Mouse (Mus musculus): ENCODE data around the gene Tctex1d2. TPM values are rescaled to one million over a fixed set of nuclear protein-coding genes. Genes with fewer than 3 reads are reported as not detected.

Gene Tctex1d2
- polyA plus RNA-seq, 1 experiment from 2014 or later = 30.2 TPM

- Histone ChIP-seq H3K27me3 (replicated peaks; ENCODE audit: control insufficient read depth, insufficient read depth, low read length) (no peaks in the 10 kb centered on the region), H3K9ac (ENCODE audit: low read depth, low read length) (no peak overlapping the region), H3K27ac (ENCODE audit: low read depth, low read length) (no peak overlapping the region), H3K4me3 (ENCODE audit: low read depth, low read length) (no peak overlapping the region), H3K9me3 (ENCODE audit: control insufficient read depth) (no peaks in the 10 kb centered on the region), H3K4me2 (replicated peaks; ENCODE audit: low read depth) (no peak overlapping the region), H3K36me3 (ENCODE audit: control insufficient read depth, insufficient read depth) (peaks cover 37% of the 10 kb centered on the region), H3K4me1 (replicated peaks; ENCODE audit: control insufficient read depth, insufficient read depth, low read length) (no peaks in the 10 kb centered on the region)
- no peak for ATAC-seq
- TF ChIP-seq CTCF (IDR thresholded peaks at IDR 0.05; ENCODE audit: low read depth) = 0 out of 2 replicates have a peak, but pooled peaks have one; percentile 5
- no CpG with 5 or more reads among the region's 1 CpGs for WGBS
These were observed 45.4 kb downstream of the Tctex1d2 start for GRCm38 (mm10) chr16:32464908-32465307.

- H3K27ac ChIP-seq (ENCODE audit: low read depth, low read length) = no peak overlapping the region
- H3K4me3 ChIP-seq (ENCODE audit: low read depth, low read length) = no peak overlapping the region
- no peaks in the 10 kb centered on the region for H3K27me3 ChIP-seq (replicated peaks; ENCODE audit: control insufficient read depth, insufficient read depth, low read length)
- peaks cover 56% of the 10 kb centered on the region for H3K36me3 ChIP-seq (ENCODE audit: control insufficient read depth, insufficient read depth)
- H3K4me2 ChIP-seq (replicated peaks; ENCODE audit: low read depth) = no peak overlapping the region
- no peak for TF ChIP-seq CTCF (IDR thresholded peaks at IDR 0.05; ENCODE audit: low read depth)
- H3K9me3 ChIP-seq (ENCODE audit: control insufficient read depth) = no peaks in the 10 kb centered on the region
- no peak overlapping the region for H3K9ac ChIP-seq (ENCODE audit: low read depth, low read length)
- 83% methylated on average over 3 of the region's 3 CpGs for WGBS
- no peak for ATAC-seq
- no peaks in the 10 kb centered on the region for H3K4me1 ChIP-seq (replicated peaks; ENCODE audit: control insufficient read depth, insufficient read depth, low read length)
These were observed 49.0 kb downstream of the Tctex1d2 start for GRCm38 (mm10) chr16:32468488-32468887.

- TF ChIP-seq CTCF (IDR thresholded peaks at IDR 0.05; ENCODE audit: low read depth) = no peak
- WGBS = 74% methylated on average over 5 of the region's 5 CpGs
- ATAC-seq = no peak
- H3K9me3 ChIP-seq (ENCODE audit: control insufficient read depth) = no peaks in the 10 kb centered on the region
- no peak overlapping the region for H3K4me2 ChIP-seq (replicated peaks; ENCODE audit: low read depth)
- H3K4me1 ChIP-seq (replicated peaks; ENCODE audit: control insufficient read depth, insufficient read depth, low read length) = no peaks in the 10 kb centered on the region
- H3K27me3 ChIP-seq (replicated peaks; ENCODE audit: control insufficient read depth, insufficient read depth, low read length) = no peaks in the 10 kb centered on the region
- H3K27ac ChIP-seq (ENCODE audit: low read depth, low read length) = no peak overlapping the region
- H3K9ac ChIP-seq (ENCODE audit: low read depth, low read length) = no peak overlapping the region
- peaks cover 56% of the 10 kb centered on the region for H3K36me3 ChIP-seq (ENCODE audit: control insufficient read depth, insufficient read depth)
- no peak overlapping the region for H3K4me3 ChIP-seq (ENCODE audit: low read depth, low read length)
These were observed 50.1 kb downstream of the Tctex1d2 start for GRCm38 (mm10) chr16:32469404-32470105.

GRCm38 (mm10) chr16:32472276-32473015 is 52.9 kb downstream of the Tctex1d2 start:
- no peak overlapping the region for H3K9ac ChIP-seq (ENCODE audit: low read depth, low read length)
- no peaks in the 10 kb centered on the region for H3K27me3 ChIP-seq (replicated peaks; ENCODE audit: control insufficient read depth, insufficient read depth, low read length)
- H3K4me3 ChIP-seq (ENCODE audit: low read depth, low read length) = no peak overlapping the region
- H3K4me2 ChIP-seq (replicated peaks; ENCODE audit: low read depth) = no peak overlapping the region
- no peaks in the 10 kb centered on the region for H3K4me1 ChIP-seq (replicated peaks; ENCODE audit: control insufficient read depth, insufficient read depth, low read length)
- ATAC-seq = peak; percentile 10; the same call in 1 of the 2 replicates
- H3K27ac ChIP-seq (ENCODE audit: low read depth, low read length) = peak overlapping the region; percentile 5; the same call in 1 of the 2 replicates
- peaks cover 66% of the 10 kb centered on the region for H3K36me3 ChIP-seq (ENCODE audit: control insufficient read depth, insufficient read depth)
- no peak for TF ChIP-seq CTCF (IDR thresholded peaks at IDR 0.05; ENCODE audit: low read depth)
- 54% methylated on average over 7 of the region's 7 CpGs for WGBS
- H3K9me3 ChIP-seq (ENCODE audit: control insufficient read depth) = no peaks in the 10 kb centered on the region

- Histone ChIP-seq H3K36me3 (ENCODE audit: control insufficient read depth, insufficient read depth) (peaks cover 34% of the 10 kb centered on the region), H3K9ac (ENCODE audit: low read depth, low read length) (no peak overlapping the region), H3K4me3 (ENCODE audit: low read depth, low read length) (no peak overlapping the region), H3K27ac (ENCODE audit: low read depth, low read length) (no peak overlapping the region), H3K4me1 (replicated peaks; ENCODE audit: control insufficient read depth, insufficient read depth, low read length) (no peaks in the 10 kb centered on the region), H3K4me2 (replicated peaks; ENCODE audit: low read depth) (no peak overlapping the region), H3K27me3 (replicated peaks; ENCODE audit: control insufficient read depth, insufficient read depth, low read length) (no peaks in the 10 kb centered on the region), H3K9me3 (ENCODE audit: control insufficient read depth) (no peaks in the 10 kb centered on the region)
- 85% methylated on average over 6 of the region's 6 CpGs for WGBS
- TF ChIP-seq CTCF (IDR thresholded peaks at IDR 0.05; ENCODE audit: low read depth) = no peak
- no peak for ATAC-seq
These were observed 57.8 kb downstream of the Tctex1d2 start for GRCm38 (mm10) chr16:32477315-32477714.

Other genes starting within 250 kb of the Tctex1d2 start
- gene Bex6, start 239.9 kb upstream of the Tctex1d2 start, polyA plus RNA-seq (2015; fragmentation: Nextera tagmentation; extraction: Ambion mirVana) = 0.13 TPM in 1 of 2 replicates, not detected in the other
- 4.9 and 5.1 TPM in 2 replicates for gene Fbxo45, start 172.5 kb upstream of the Tctex1d2 start, polyA plus RNA-seq (2015; fragmentation: Nextera tagmentation; extraction: Ambion mirVana)
- 10.7 and 11.8 TPM in 2 replicates for gene Wdr53, start 172.5 kb upstream of the Tctex1d2 start, polyA plus RNA-seq (2015; fragmentation: Nextera tagmentation; extraction: Ambion mirVana)
- not detected in 2 replicates for gene Smco1, start 148.2 kb upstream of the Tctex1d2 start, polyA plus RNA-seq (2015; fragmentation: Nextera tagmentation; extraction: Ambion mirVana)
- gene Rnf168, start 142.2 kb upstream of the Tctex1d2 start, polyA plus RNA-seq (2015; fragmentation: Nextera tagmentation; extraction: Ambion mirVana) = 11.9 and 14.2 TPM in 2 replicates
- 6.8 and 7.4 TPM in 2 replicates for gene Ubxn7, start 87.4 kb upstream of the Tctex1d2 start, polyA plus RNA-seq (2015; fragmentation: Nextera tagmentation; extraction: Ambion mirVana)
- gene Tm4sf19, start 19.2 kb upstream of the Tctex1d2 start, polyA plus RNA-seq (2015; fragmentation: Nextera tagmentation; extraction: Ambion mirVana) = not detected in 2 replicates
- 114 and 120 TPM in 2 replicates for gene Pcyt1a, start 11.2 kb downstream of the Tctex1d2 start, polyA plus RNA-seq (2015; fragmentation: Nextera tagmentation; extraction: Ambion mirVana)
- gene Slc51a, start 68.2 kb downstream of the Tctex1d2 start, polyA plus RNA-seq (2015; fragmentation: Nextera tagmentation; extraction: Ambion mirVana) = 292 and 346 TPM in 2 replicates
- gene Zdhhc19, start 76.6 kb downstream of the Tctex1d2 start, polyA plus RNA-seq (2015; fragmentation: Nextera tagmentation; extraction: Ambion mirVana) = 3.8 and 4.7 TPM in 2 replicates
- gene Tfrc, start 189.2 kb downstream of the Tctex1d2 start, polyA plus RNA-seq (2015; fragmentation: Nextera tagmentation; extraction: Ambion mirVana) = 23.1 and 23.7 TPM in 2 replicates
- 8.0 and 9.6 TPM in 2 replicates for gene Tnk2, start 224.2 kb downstream of the Tctex1d2 start, polyA plus RNA-seq (2015; fragmentation: Nextera tagmentation; extraction: Ambion mirVana)

Data from intestine, postnatal 0 days (tissue).